Mouse (Mus musculus): ENCODE measurements around the gene Oaz3. TPM values are rescaled to one million over a fixed set of nuclear protein-coding genes. Genes with fewer than 3 reads are reported as not detected.

Gene Oaz3
- total and polyA plus RNA-seq, 3 experiments, result 0.89 to 0.91 TPM; not detected in 1

DNA sequence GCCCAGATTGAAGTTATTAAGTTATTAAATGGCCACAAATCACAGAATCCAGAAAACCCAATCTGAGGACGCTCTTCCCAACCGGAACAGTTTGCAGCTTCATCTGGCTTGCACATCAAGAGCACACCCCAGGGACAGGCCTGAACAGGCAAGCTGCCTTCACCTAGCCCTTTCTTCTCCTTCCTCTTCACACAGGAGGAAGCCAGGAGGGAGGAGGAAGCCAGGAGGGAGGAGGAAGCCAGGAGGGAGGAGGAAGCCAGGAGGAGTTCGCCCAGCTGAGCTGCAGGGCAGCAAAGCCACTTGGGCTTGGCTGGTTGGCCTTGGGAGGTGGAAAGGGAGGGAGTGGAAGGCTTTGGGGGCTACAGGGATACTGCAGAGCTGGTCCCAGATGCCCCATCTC, 25.2 kb upstream of the Oaz3 start:
- no peak for DNase-seq (ENCODE audit: low read depth, low spot score)
- H3K4me3 ChIP-seq (ENCODE audit: control insufficient read depth in 1 of 2, insufficient read depth in 1 of 2, low read depth in 2 of 2, low read length in 2 of 2), result no peak overlapping the region
- no peak overlapping the region for H3K27ac ChIP-seq (ENCODE audit: control insufficient read depth, low read depth, low read length)
- no peaks in the 10 kb centered on the region for H3K9me3 ChIP-seq (replicated peaks; ENCODE audit: insufficient read depth, low read length)
- peaks cover 0 to 8% of the 10 kb centered on the region in 2 experiments; a peak in 3 of 4 replicates for H3K4me1 ChIP-seq (ENCODE audit: control insufficient read depth in 1 of 2, insufficient read depth in 2 of 2, low read length in 2 of 2)
- peaks cover 0 to 4% of the 10 kb centered on the region in 2 experiments; a peak in 2 of 4 replicates for H3K36me3 ChIP-seq (ENCODE audit: control insufficient read depth in 1 of 2, insufficient read depth in 2 of 2, low read length in 2 of 2)
- H3K9ac ChIP-seq (ENCODE audit: control insufficient read depth, low read depth, low read length, poor library complexity, severe bottlenecking), result no peak overlapping the region
- no peaks in the 10 kb centered on the region for H3K79me2 ChIP-seq (ENCODE audit: control insufficient read depth, insufficient read depth, low read length, poor library complexity)
- no peaks in the 10 kb centered on the region; a peak in 1 of 4 replicates for H3K27me3 ChIP-seq (ENCODE audit: control insufficient read depth in 1 of 2, insufficient read depth in 2 of 2, low read length in 2 of 2)
- TF ChIP-seq ELF1 (IDR thresholded peaks at IDR 0.05; ENCODE audit: low read depth, low read length), result no peak
- TF ChIP-seq EP300 (IDR thresholded peaks at IDR 0.05; ENCODE audit: low read depth in 1 of 2, low read length in 2 of 2), result no peak
- no peak for TF ChIP-seq UBTF (IDR thresholded peaks at IDR 0.05; ENCODE audit: borderline replicate concordance, insufficient read depth, low read depth, low read length)
- TF ChIP-seq NELFE (IDR thresholded peaks at IDR 0.05; ENCODE audit: low read depth, low read length), result no peak
- TF ChIP-seq KAT2A (conservative IDR thresholded peaks at IDR 0.05; ENCODE audit: low read depth, low read length), result no peak
- TF ChIP-seq SMC3 (IDR thresholded peaks at IDR 0.05; ENCODE audit: low read depth, low read length), result no peak
- TF ChIP-seq BHLHE40 (IDR thresholded peaks at IDR 0.05; ENCODE audit: borderline replicate concordance, low read depth, low read length), result no peak
- TF ChIP-seq MAX (IDR thresholded peaks at IDR 0.05; ENCODE audit: low read length), result no peak
- TF ChIP-seq USF2 (IDR thresholded peaks at IDR 0.05; ENCODE audit: borderline replicate concordance in 1 of 2, insufficient read depth in 1 of 2, low read depth in 1 of 2, low read length in 2 of 2), result no peak
- no peak for TF ChIP-seq POLR2A (IDR thresholded peaks at IDR 0.05; ENCODE audit: control insufficient read depth in 1 of 2, insufficient read depth in 1 of 2, low read depth in 1 of 2, low read length in 2 of 2, poor library complexity in 1 of 2)
- TF ChIP-seq MXI1 (IDR thresholded peaks at IDR 0.05; ENCODE audit: low read depth, low read length), result no peak
- no peak for TF ChIP-seq MYB (IDR thresholded peaks at IDR 0.05; ENCODE audit: low read depth, low read length)
- no peak for TF ChIP-seq GABPA (IDR thresholded peaks at IDR 0.05; ENCODE audit: low read depth, low read length)

DNA sequence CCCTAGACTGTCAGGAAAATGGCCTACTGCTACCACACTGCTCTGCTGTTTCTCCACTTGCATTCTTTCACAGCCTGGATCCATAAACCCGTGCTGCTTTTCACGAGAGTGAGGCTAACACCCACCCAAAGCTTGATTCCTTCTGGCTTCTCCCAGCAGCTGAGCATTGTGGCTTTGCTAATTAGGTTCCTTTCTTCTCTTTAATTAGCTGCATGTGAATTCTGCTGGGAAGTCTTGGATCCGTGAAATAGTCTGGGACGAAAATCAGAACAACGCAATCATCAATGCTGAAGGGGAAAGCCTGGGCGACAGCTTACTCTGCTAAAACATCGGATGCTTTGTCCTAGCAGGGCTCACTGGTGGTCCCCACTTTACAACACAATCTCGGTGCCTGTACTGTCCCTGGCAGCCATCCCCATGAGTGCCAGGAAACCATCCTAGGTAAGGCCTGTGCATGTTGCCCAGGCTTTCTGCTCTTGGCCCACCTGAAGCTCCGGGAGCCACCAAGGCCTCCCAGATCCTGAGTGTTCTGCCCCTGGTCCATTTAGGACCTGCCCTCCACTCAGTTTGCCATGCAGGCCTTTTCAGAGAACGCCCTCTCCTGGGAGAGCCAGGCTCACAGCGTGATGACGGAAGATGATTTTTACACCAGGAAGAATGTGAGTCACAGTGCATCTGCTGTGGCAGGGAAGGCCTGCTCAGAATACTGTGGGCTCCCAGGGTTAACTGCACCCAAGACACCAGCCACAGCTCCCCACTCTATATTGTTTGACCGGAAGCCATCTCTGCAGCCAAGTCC, 22.1 kb upstream of the Oaz3 start:
- H3K9ac ChIP-seq (ENCODE audit: control insufficient read depth, low read depth, low read length, poor library complexity, severe bottlenecking), result no peak overlapping the region
- H3K4me3 ChIP-seq (ENCODE audit: control insufficient read depth in 1 of 2, insufficient read depth in 1 of 2, low read depth in 2 of 2, low read length in 2 of 2), result no peak overlapping the region
- TF ChIP-seq BHLHE40 (IDR thresholded peaks at IDR 0.05; ENCODE audit: borderline replicate concordance, low read depth, low read length), result no peak
- no peaks in the 10 kb centered on the region for H3K79me2 ChIP-seq (ENCODE audit: control insufficient read depth, insufficient read depth, low read length, poor library complexity)
- no peak for DNase-seq (ENCODE audit: low read depth, low spot score)
- H3K4me1 ChIP-seq (ENCODE audit: control insufficient read depth in 1 of 2, insufficient read depth in 2 of 2, low read length in 2 of 2), result 0 out of 4 replicates have a peak, but pooled peaks cover 0 to 4% of the 10 kb centered on the region in 2 experiments
- no peaks in the 10 kb centered on the region for H3K9me3 ChIP-seq (replicated peaks; ENCODE audit: insufficient read depth, low read length)
- H3K27me3 ChIP-seq (ENCODE audit: control insufficient read depth in 1 of 2, insufficient read depth in 2 of 2, low read length in 2 of 2), result no peaks in the 10 kb centered on the region; a peak in 1 of 4 replicates
- no peaks in the 10 kb centered on the region for H3K36me3 ChIP-seq (ENCODE audit: control insufficient read depth in 1 of 2, insufficient read depth in 2 of 2, low read length in 2 of 2)
- no peak overlapping the region for H3K27ac ChIP-seq (ENCODE audit: control insufficient read depth, low read depth, low read length)

Data from MEL (cell line).